Mouse (Mus musculus) B cell, adult 2 months (primary cell): ENCODE measurements around the gene Lgr4.
"Not testable (repeated sequence)": the region's sequence is repeated elsewhere in the genome, so short reads cannot be mapped to it uniquely, and the experiment has no call there.

Experiments
- DNase-seq, 2 experiments: peaks; one replicate each; pipeline ENCODE4 v3.0.0; 2022

Lgr4 gene

GRCm38 (mm10) chr2:109917496-109918413 is at the start of gene Lgr4:
Lgr4 (plus strand) TSS chr2:109917647.
- DNase-seq = peak; percentile 77 to 79

DNA sequence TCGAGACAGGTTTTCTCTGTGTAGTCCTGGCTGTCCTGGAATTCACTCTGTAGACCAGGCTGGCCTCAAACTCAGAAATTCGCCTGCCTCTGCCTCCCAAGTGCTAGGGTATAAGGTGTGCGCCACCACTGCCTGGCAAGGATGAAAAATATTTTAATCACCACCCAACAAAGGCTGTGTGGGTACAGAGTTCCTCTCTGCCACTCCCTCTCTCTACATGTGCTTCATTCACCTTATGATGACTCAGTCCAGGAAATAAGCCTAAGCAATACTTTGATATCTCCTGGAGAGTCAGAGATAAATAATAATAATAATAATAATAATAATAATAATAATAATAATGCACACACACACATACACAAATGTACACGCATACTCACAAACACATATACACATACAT is 38.0 kb upstream of the Lgr4 start:
- not testable (repeated sequence) for DNase-seq

DNA sequence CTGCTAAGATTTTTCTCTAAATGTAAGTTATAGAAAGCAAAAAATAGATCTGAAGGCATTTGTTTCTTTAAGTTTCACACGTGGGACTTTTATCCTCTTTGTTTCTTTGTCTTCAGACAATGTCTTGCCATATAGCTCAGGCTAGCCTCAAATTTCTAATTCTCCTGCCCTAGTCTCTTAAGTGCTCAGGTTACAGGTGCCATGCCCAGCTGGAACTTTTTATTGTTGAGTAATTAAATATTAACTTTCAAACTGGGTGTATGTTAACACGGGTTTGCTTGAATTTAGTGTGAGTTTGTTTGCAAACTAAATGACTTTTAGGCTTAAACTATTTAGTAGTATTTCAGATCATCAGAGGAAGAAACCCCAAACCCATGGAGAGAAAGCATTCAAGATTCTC is 36.3 kb upstream of the Lgr4 start:
- no peak for DNase-seq

DNA sequence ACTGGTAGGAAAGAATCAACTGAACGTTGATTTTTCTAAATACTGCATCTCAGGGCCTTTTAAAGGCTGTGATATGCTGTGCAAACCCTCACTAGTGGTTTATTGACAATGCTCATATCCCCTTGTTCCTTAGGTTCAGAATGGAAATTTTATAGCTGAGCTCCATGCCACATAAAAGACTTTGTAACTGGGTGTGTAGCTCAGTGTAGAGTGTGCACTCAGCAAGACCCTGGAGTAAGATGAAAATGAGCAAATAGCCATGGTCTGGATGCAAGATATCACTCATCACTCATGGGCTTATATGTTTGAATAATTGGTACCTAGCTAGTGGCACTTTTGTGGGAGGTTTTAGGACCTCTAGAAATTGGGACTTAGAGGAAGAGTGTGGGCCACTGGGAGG is 35.8 kb upstream of the Lgr4 start:
- no peak for DNase-seq

DNA sequence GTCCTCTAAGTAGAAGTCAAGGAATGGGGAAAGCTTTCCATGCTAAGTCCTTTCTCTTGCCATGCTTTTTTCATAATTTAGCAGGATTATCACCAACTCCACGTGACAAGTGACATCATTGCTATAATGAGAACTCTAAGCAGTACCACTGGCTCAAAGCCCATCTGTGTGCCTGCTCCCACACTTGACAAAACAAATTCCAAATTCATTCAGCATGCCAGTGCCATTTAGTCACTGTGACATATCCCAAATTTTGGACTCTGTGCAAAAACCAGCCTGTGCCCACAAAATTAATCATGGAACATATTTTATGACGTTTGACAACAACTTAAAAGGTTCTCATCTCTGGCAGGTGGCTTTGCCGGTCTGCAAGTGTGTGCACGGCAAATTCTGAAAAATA is 33.3 kb upstream of the Lgr4 start:
- DNase-seq = no peak

- DNase-seq = no peak
Observed at GRCm38 (mm10) chr2:109884507-109884906, 32.9 kb upstream of the Lgr4 start.

GRCm38 (mm10) chr2:109890068-109890467 is 27.4 kb upstream of the Lgr4 start:
- DNase-seq = no peak

GRCm38 (mm10) chr2:109890597-109890996 is 26.9 kb upstream of the Lgr4 start, which contains the start of gene Lin7c:
Lin7c (plus strand) TSS chr2:109890853.
- peak; percentile 93 to 94 for DNase-seq

DNA sequence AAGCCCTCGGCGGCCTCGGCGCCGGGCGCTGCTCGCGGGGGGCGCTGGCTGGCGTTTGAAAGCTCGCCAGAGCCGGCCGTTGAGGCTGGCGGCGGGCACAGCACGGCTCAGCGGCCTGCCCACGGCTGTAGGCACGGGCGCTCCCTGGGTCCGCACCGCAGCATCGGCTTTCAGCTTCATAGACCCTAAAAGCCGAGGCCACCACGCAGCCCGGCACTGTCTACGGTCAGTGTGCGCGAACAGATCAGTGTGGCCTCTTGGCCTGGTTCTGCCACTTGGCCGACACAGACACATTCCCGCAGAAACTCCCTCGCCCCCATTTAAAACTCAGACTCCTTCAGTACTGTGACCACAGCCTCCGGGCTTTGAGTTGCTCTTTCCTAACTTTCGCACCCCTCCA is 26.4 kb upstream of the Lgr4 start:
- no peak for DNase-seq

GRCm38 (mm10) chr2:109891471-109891870 is 26.0 kb upstream of the Lgr4 start:
- no peak for DNase-seq

- DNase-seq = peak; percentile 30 to 39
Observed at GRCm38 (mm10) chr2:109896311-109896710, 21.1 kb upstream of the Lgr4 start.

DNA sequence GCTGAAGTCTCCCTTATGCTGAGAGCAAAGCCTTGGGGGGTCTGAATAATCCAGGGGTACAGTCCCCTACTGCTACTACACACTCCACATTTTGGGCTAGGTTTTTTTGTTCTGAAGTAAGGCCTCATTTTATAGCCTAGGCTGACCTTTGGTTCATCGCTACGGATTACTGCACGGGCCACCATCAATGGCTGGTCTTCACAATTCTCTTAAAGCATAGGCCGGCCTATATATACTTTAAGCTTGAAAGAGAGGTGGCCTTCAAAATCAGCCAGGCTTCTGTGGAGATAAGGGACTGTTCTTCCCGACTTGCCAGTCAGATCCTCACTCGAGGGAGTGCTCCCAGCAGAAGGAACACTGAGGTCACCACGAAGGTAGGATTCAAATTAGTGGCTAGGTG is 14.6 kb upstream of the Lgr4 start:
- no peak for DNase-seq

DNA sequence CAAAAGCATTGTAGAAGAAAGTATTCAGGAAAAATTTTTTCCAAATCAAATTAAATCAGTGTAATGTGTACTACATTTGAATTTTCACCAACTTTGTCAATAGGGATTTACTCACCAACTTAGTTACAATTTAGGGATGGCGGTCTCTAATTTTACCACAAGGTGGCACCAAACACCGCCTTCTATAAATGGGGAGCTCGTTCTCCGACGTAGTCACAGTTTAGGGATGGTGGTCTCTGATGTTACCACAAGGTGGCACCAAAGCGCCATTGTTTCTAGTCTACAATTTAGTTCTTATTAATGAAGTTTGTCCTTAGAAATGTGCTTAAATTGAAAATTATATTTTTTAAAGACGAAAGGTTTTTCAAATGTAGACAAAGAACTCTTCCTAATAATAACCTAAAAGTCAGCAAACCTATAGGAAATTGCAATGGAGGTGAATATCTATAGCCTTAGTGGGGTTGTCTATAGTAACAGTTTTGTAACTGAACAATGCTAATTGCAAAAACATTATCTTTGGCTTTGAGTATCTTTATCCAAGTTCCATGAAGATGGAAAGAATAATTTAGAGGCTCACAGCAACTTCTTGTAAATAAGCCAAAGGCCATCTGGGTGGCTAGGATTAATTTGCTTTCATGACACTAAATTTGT is 13.2 kb upstream of the Lgr4 start:
- peak; percentile 84 to 88 for DNase-seq

GRCm38 (mm10) chr2:109909122-109909521 is 8.3 kb upstream of the Lgr4 start:
- DNase-seq = no peak

DNA sequence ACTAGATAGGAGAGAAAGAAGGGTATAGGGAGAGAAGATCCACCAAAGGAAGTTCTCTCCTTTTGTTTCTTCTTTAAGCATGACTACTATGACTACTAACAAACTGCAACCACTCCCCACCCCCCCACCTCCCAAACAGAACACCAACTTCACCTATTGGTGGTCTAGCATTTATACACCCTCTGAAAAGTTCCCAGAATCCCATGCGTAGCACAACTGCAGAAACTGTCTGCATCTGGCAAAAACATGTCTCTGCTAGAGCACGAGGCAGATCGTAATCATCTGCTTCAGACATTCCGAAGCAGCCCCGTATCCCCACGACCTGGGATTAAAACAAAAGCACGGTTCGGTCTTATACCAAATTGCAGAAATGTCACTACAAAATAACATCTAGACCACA is 5.2 kb upstream of the Lgr4 start:
- no peak for DNase-seq

DNA sequence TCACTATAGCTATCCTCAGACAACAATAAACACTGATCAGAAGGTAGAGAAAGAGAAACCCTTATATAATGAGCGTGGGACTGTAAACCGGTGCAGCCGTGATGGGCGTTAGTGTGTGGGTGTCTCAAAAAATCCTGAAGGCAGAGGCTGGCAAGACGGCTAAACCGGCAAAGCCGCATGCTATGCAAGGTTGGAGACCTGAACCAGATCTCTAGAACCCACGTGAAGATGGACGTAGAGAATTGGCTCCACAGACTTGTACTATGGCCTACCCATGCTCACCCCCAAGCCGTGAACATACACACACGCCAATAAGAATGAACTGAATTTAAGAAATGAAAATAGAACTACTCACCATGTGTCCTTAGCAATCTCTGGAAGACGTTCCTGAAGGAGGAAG is 4.7 kb upstream of the Lgr4 start:
- DNase-seq = no peak

GRCm38 (mm10) chr2:109913241-109913640 is 4.2 kb upstream of the Lgr4 start:
- DNase-seq = no peak

DNA sequence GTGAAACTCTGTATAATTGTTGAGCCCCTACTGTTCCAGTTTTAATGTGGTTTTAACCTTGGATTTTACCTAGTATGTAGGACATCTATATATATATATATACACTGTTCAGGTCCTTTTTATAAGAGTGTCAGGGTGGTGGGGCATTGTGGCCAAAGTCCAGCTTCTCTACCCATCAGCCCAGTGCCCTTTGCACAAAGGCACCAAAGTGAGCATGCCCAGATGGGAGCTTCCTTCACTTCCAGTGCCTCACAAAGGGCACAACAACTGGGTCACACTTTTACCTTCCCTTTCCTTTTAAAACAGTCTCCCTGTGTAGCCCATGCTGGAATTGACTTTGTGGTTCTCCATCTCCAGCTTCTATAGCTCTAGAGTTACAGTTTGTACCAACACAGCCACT is 2.8 kb upstream of the Lgr4 start:
- DNase-seq = no peak

- no peak for DNase-seq
Observed at GRCm38 (mm10) chr2:109916782-109917495, 508 bp upstream of the Lgr4 start.

- DNase-seq = no peak
Observed at GRCm38 (mm10) chr2:109918592-109919262, 1.3 kb downstream of the Lgr4 start.

GRCm38 (mm10) chr2:109920471-109920870 is 3.0 kb downstream of the Lgr4 start:
- DNase-seq = no peak

GRCm38 (mm10) chr2:109921298-109922035 is 4.0 kb downstream of the Lgr4 start:
- DNase-seq = no peak
